Mouse (Mus musculus): ENCODE measurements around the gene Scyl1. TPM values are rescaled to one million over a fixed set of nuclear protein-coding genes. Genes with fewer than 3 reads are reported as not detected.

Scyl1 gene
- total RNA-seq (2023) = 100 to 1,000 TPM in 1 of 2 experiments, 10 to 100 TPM in 1; 92.2 to 100 TPM

GRCm38 (mm10) chr19:5770925-5771860, at the start of gene Scyl1:
Gene Scyl1 (minus strand): TSS chr19:5771419.

GRCm38 (mm10) chr19:5740320-5741317, 30.6 kb downstream of the Scyl1 start, which contains the start of gene Ltbp3:
Gene Ltbp3 (plus strand): TSS chr19:5740904.

GRCm38 (mm10) chr19:5729444-5729815, 41.8 kb downstream of the Scyl1 start, which contains the start of gene Fam89b:
Gene Fam89b (minus strand): TSS chr19:5729653.

GRCm38 (mm10) chr19:5725767-5726515, 45.3 kb downstream of the Scyl1 start, which contains the start of gene Ehbp1l1:
Gene Ehbp1l1 (minus strand): TSS chr19:5726317.

Other genes starting within 250 kb of the Scyl1 start
- gene Ovol1, start 210.8 kb downstream of the Scyl1 start, total RNA-seq (2023) = not detected
- 10 to 100 TPM; 35.2 to 39.9 TPM for gene Ap5b1, start 203.4 kb downstream of the Scyl1 start, total RNA-seq (2023)
- 10 to 100 TPM; 64.5 to 74.1 TPM for gene Rnaseh2c, start 169.5 kb downstream of the Scyl1 start, total RNA-seq (2023)
- gene Kat5, start 161.2 kb downstream of the Scyl1 start, total RNA-seq (2023) = 10 to 100 TPM; 87.2 to 88.5 TPM
- 100 to 1,000 TPM; 150 to 154 TPM for gene Rela, start 133.9 kb downstream of the Scyl1 start, total RNA-seq (2023)
- gene Sipa1, start 107.7 kb downstream of the Scyl1 start, total RNA-seq (2023) = 100 to 1,000 TPM; 153 to 157 TPM
- gene Map3k11, start 82.7 kb downstream of the Scyl1 start, total RNA-seq (2023) = 100 to 1,000 TPM; 113 to 114 TPM
- 100 to 1,000 TPM; 112 to 131 TPM for gene Pcnx3, start 82.5 kb downstream of the Scyl1 start, total RNA-seq (2023)
- gene Kcnk7, start 67.1 kb downstream of the Scyl1 start, total RNA-seq (2023) = not detected
- gene Ehbp1l1, start 45.1 kb downstream of the Scyl1 start, total RNA-seq (2023) = 100 to 1,000 TPM; 236 to 244 TPM
- 100 to 1,000 TPM in 1 of 2 experiments, 10 to 100 TPM in 1; 98.8 to 107 TPM for gene Fam89b, start 41.8 kb downstream of the Scyl1 start, total RNA-seq (2023)
- gene Ltbp3, start 30.5 kb downstream of the Scyl1 start, total RNA-seq (2023) = 1 to 10 TPM; 3.8 to 5.4 TPM
- 10 to 100 TPM; 80.4 to 88.1 TPM for gene Frmd8, start 103.9 kb upstream of the Scyl1 start, total RNA-seq (2023)
- gene Slc25a45, start 106.4 kb upstream of the Scyl1 start, total RNA-seq (2023) = 10 to 100 TPM; 77.6 to 84.5 TPM
- gene Tigd3, start 122.7 kb upstream of the Scyl1 start, total RNA-seq (2023) = 1 to 10 TPM; 1.1 to 1.6 TPM
- 100 to 1,000 TPM; 131 to 160 TPM for gene Dpf2, start 141.6 kb upstream of the Scyl1 start, total RNA-seq (2023)
- 10 to 100 TPM; 40.3 to 51.9 TPM for gene Cdc42ep2, start 153.4 kb upstream of the Scyl1 start, total RNA-seq (2023)
- gene Pola2, start 192.8 kb upstream of the Scyl1 start, total RNA-seq (2023) = 10 to 100 TPM; 29.1 to 38.4 TPM
- gene Slc22a20, start 214.7 kb upstream of the Scyl1 start, total RNA-seq (2023) = not detected
- gene Capn1, start 244.5 kb upstream of the Scyl1 start, total RNA-seq (2023) = 10 to 100 TPM; 64.1 to 69.8 TPM